Mouse (Mus musculus): Measurements from ENCODE around the gene Slc35e3.

DNA sequence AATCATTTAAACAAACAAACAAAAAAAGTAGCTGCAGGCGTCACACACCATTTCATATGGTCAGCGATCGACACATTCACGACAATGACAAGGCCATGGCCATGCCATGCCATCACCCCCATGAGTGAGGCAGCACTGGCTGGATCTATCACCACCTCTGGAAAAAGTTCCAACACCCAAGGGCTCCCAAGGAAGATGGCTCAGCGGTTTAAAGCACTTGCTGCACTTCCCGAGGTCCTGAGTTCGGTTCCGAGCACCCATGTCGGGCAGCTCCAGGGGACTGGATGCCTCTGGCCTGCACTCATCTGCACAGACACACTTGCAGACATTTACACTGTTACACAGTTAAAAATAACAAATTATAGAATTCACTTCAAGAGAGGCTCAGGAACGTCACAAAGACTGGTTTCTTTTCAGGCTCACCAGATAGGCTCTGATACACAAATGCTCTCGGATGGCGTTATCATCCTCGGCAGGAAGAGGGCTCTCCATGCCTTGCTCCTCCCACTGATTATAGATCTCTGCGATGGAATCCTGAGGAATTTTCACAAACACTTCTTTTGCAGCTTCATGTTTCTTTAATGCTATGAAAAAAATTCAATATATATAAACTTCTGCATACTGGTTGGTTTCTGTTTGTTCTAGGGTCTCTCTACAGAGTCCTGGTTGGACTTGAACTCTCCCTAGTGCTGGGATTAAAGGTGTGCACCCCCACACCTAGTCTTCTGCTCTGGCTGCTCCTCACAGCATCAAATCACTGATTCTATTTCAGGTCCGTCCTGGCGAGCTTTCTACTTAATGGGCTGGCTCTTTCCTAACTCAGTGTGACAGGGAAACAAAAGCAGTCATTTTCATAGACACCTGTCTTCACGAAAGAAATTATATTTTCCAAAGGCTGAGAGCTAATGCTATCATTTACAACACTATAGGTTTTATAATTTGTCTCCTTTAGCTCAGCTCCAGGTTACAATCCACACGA is 12.9 kb upstream of the Slc35e3 start:
- TF ChIP-seq CTCF (IDR thresholded peaks at IDR 0.05; ENCODE audit: low read depth, low read length) (no peak), POLR2A (IDR thresholded peaks at IDR 0.05; ENCODE audit: insufficient read depth, low read length) (no peak)
